Mouse (Mus musculus): ENCODE results near the gene Fam124b. TPM values are rescaled to one million over a fixed set of nuclear protein-coding genes. Genes with fewer than 3 reads are reported as not detected.

Fam124b gene
- polyA plus RNA-seq, 1 experiment from 2014 or later: 1.0 TPM

GRCm38 (mm10) chr1:80239481-80239880 lies 21.2 kb upstream of the Fam124b start:
- WGBS: 76% methylated on average over 11 of the region's 11 CpGs
- Histone ChIP-seq H3K36me3 (ENCODE audit: control insufficient read depth, insufficient read depth, low read length) (no peaks in the 10 kb centered on the region), H3K9ac (ENCODE audit: low read depth, low read length) (no peak overlapping the region), H3K27me3 (ENCODE audit: control insufficient read depth, insufficient read depth, low read length) (no peaks in the 10 kb centered on the region), H3K27ac (ENCODE audit: low read depth, low read length) (no peak overlapping the region), H3K4me2 (replicated peaks; ENCODE audit: low read depth, low read length) (no peak overlapping the region), H3K4me1 (ENCODE audit: control insufficient read depth, insufficient read depth, low read length) (peaks cover 5% of the 10 kb centered on the region; the same call in 1 of the 2 replicates), H3K4me3 (ENCODE audit: low read length) (no peak overlapping the region), H3K9me3 (ENCODE audit: control insufficient read depth, low read length) (no peaks in the 10 kb centered on the region)
- no peak; the same call in 1 of the 2 replicates for ATAC-seq (ENCODE audit: low FRiP score, low TSS enrichment)

DNA sequence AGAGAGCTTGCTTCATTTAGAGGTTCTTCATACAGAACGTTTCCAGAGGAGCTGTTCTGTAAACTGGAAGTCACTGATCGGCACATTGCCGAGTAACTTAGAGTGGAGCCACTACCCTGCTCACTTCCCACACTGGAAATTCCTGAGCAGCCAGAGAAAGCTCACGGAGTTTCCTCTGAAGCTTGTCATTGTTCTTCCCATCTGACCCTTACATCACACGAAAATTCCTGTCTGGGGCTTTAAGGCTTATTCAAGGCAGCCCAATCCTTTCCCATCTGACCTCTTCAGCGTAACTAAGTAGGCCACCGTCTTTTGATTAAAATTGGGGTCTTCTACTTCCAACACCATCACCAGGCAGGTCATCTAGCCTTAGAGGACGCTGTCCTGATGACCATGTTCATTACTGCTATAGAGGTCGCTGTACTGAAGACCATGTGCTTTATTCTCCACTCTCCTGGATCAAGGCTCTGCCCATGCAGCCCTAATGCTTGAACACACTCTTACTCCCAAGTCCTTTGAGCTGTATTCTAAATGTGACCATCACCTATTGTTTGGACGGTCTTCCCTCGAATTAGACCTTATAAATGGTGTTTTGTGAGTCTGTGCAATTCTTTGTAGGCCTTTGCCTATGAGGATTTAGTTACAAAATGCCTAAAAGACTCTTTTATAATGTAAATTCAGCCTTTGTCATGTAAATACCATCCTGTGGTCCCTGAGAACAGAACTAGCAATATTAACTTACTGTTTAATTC lies 18.9 kb upstream of the Fam124b start:
- Histone ChIP-seq H3K4me1 (ENCODE audit: control insufficient read depth, insufficient read depth, low read length) (peaks cover 5% of the 10 kb centered on the region; the same call in 1 of the 2 replicates), H3K9ac (ENCODE audit: low read depth, low read length) (no peak overlapping the region), H3K27ac (ENCODE audit: low read depth, low read length) (no peak overlapping the region), H3K4me2 (replicated peaks; ENCODE audit: low read depth, low read length) (no peak overlapping the region), H3K27me3 (ENCODE audit: control insufficient read depth, insufficient read depth, low read length) (no peaks in the 10 kb centered on the region), H3K9me3 (ENCODE audit: control insufficient read depth, low read length) (no peaks in the 10 kb centered on the region), H3K4me3 (ENCODE audit: low read length) (no peak overlapping the region), H3K36me3 (ENCODE audit: control insufficient read depth, insufficient read depth, low read length) (no peaks in the 10 kb centered on the region)
- WGBS: 74% methylated on average over 11 of the region's 11 CpGs
- ATAC-seq (ENCODE audit: low FRiP score, low TSS enrichment): no peak

DNA sequence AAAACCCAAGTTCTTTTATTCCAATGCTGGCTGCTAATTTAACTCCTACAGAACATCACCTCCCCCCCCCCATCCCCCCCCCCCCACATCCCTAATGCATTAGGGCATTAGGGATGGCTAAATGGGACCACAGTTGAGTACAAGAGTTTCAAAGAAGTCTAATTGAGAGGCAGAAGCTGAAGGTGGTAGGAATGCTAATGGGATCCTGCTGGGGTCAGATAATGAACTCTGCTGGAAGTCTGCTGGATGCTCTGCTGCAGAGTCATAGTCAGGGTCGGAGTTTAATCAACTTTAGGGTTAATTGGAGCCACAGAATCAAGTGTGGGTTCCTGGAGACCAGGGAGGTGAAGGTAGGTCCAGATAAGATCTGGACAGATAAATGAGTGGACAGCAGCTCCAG lies 17.9 kb upstream of the Fam124b start:
- H3K4me3 ChIP-seq (ENCODE audit: low read length): no peak overlapping the region
- no peaks in the 10 kb centered on the region for H3K9me3 ChIP-seq (ENCODE audit: control insufficient read depth, low read length)
- no peaks in the 10 kb centered on the region for H3K36me3 ChIP-seq (ENCODE audit: control insufficient read depth, insufficient read depth, low read length)
- peaks cover 5% of the 10 kb centered on the region; the same call in 1 of the 2 replicates for H3K4me1 ChIP-seq (ENCODE audit: control insufficient read depth, insufficient read depth, low read length)
- no peaks in the 10 kb centered on the region for H3K27me3 ChIP-seq (ENCODE audit: control insufficient read depth, insufficient read depth, low read length)
- ATAC-seq (ENCODE audit: low FRiP score, low TSS enrichment): no peak
- H3K9ac ChIP-seq (ENCODE audit: low read depth, low read length): no peak overlapping the region
- no peak overlapping the region for H3K27ac ChIP-seq (ENCODE audit: low read depth, low read length)
- no peak overlapping the region for H3K4me2 ChIP-seq (replicated peaks; ENCODE audit: low read depth, low read length)
- 28% methylated on average over 1 of the region's 1 CpGs for WGBS

- no peak for ATAC-seq (ENCODE audit: low FRiP score, low TSS enrichment)
- Histone ChIP-seq H3K9ac (ENCODE audit: low read depth, low read length) (no peak overlapping the region), H3K4me2 (replicated peaks; ENCODE audit: low read depth, low read length) (no peak overlapping the region), H3K9me3 (ENCODE audit: control insufficient read depth, low read length) (no peaks in the 10 kb centered on the region), H3K4me3 (ENCODE audit: low read length) (no peak overlapping the region), H3K36me3 (ENCODE audit: control insufficient read depth, insufficient read depth, low read length) (no peaks in the 10 kb centered on the region), H3K4me1 (ENCODE audit: control insufficient read depth, insufficient read depth, low read length) (no peaks in the 10 kb centered on the region), H3K27me3 (ENCODE audit: control insufficient read depth, insufficient read depth, low read length) (no peaks in the 10 kb centered on the region), H3K27ac (ENCODE audit: low read depth, low read length) (no peak overlapping the region)
- 74% methylated on average over 1 of the region's 1 CpGs for WGBS
Observed at GRCm38 (mm10) chr1:80230612-80231011, 12.3 kb upstream of the Fam124b start.

DNA sequence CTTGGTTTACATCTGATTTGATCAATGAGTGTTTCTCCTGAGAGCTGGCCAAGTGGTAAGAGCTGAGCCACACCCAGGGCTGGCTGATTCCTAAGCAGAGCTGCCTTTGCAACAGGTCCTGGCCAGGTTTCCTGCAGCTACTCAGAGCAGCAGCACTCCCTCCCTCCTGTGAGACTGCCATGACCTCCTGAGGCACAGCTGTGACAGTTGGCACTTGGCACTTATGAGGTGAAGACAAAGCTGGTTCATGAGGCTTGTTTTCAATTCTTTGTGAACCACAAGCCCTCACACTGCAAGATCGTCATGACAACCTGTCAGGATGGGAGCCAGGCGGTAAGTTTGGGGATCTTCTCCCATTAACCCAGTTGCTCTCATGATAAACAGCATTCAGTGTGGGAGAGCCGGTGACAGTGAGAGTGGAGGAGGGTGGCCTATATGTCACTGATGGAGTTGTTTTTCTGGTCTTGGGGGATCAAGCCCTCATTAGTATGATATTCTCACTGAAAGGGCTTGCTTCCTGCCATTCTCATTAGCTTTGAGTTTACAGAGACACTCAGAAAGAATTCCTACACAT lies 6.7 kb upstream of the Fam124b start:
- H3K4me1 ChIP-seq (ENCODE audit: control insufficient read depth, insufficient read depth, low read length): no peaks in the 10 kb centered on the region
- H3K27ac ChIP-seq (ENCODE audit: low read depth, low read length): no peak overlapping the region
- no peaks in the 10 kb centered on the region for H3K9me3 ChIP-seq (ENCODE audit: control insufficient read depth, low read length)
- WGBS: 20% methylated on average over 3 of the region's 3 CpGs
- H3K4me2 ChIP-seq (replicated peaks; ENCODE audit: low read depth, low read length): no peak overlapping the region
- no peak overlapping the region for H3K4me3 ChIP-seq (ENCODE audit: low read length)
- H3K9ac ChIP-seq (ENCODE audit: low read depth, low read length): no peak overlapping the region
- H3K27me3 ChIP-seq (ENCODE audit: control insufficient read depth, insufficient read depth, low read length): no peaks in the 10 kb centered on the region
- peak; percentile 49; the same call in 1 of the 2 replicates for ATAC-seq (ENCODE audit: low FRiP score, low TSS enrichment)
- H3K36me3 ChIP-seq (ENCODE audit: control insufficient read depth, insufficient read depth, low read length): no peaks in the 10 kb centered on the region

DNA sequence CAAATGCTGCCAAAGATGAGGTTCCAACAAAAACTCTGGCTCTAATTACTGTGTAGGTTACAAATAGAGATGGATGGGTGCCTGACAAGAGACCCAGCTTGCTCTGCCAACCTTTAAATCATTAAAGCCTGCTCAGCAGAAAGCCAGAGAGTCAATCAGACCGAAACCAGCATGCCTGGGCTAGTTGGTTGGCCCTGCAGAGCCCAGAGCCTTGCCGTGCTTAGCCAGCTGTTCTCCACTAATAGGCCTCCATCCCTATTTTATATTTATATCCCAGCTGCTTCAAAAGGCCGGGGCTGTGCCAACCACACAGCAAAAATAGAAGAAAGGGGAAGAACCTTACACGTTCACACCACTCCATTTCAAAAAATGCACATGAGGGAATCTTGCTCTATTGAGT lies 2.9 kb upstream of the Fam124b start:
- no peak for ATAC-seq (ENCODE audit: low FRiP score, low TSS enrichment)
- 0 out of 2 replicates have a peak, but pooled peaks cover 2% of the 10 kb centered on the region for H3K9me3 ChIP-seq (ENCODE audit: control insufficient read depth, low read length)
- H3K9ac ChIP-seq (ENCODE audit: low read depth, low read length): no peak overlapping the region
- H3K27me3 ChIP-seq (ENCODE audit: control insufficient read depth, insufficient read depth, low read length): no peaks in the 10 kb centered on the region
- no peaks in the 10 kb centered on the region for H3K4me1 ChIP-seq (ENCODE audit: control insufficient read depth, insufficient read depth, low read length)
- H3K4me2 ChIP-seq (replicated peaks; ENCODE audit: low read depth, low read length): no peak overlapping the region
- no peak overlapping the region for H3K4me3 ChIP-seq (ENCODE audit: low read length)
- H3K36me3 ChIP-seq (ENCODE audit: control insufficient read depth, insufficient read depth, low read length): no peaks in the 10 kb centered on the region
- WGBS: 53% methylated on average over 4 of the region's 4 CpGs
- no peak overlapping the region for H3K27ac ChIP-seq (ENCODE audit: low read depth, low read length)

DNA sequence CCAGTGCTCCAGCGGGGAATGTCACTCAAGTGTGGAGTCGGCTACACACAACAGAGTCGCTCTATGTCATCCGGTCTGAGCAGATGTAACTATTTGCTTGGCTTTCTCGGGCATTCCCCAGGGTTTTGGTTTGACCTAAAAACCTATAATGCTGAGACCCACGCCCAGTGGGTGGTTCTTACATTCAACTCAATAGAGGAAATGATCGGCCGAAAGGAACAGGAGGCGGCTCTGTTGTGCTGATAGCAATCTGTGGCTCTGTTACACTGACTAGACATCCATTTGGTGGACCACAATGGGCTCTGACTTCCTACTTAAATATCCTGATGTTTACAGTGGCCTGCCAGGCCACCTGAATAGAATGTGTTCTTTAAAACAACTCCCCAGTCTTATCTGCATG lies 4.4 kb downstream of the Fam124b start:
- Histone ChIP-seq H3K27ac (ENCODE audit: low read depth, low read length) (no peak overlapping the region), H3K4me1 (ENCODE audit: control insufficient read depth, insufficient read depth, low read length) (no peaks in the 10 kb centered on the region), H3K9ac (ENCODE audit: low read depth, low read length) (no peak overlapping the region), H3K4me3 (ENCODE audit: low read length) (no peak overlapping the region), H3K4me2 (replicated peaks; ENCODE audit: low read depth, low read length) (no peak overlapping the region), H3K27me3 (ENCODE audit: control insufficient read depth, insufficient read depth, low read length) (no peaks in the 10 kb centered on the region), H3K9me3 (ENCODE audit: control insufficient read depth, low read length) (no peaks in the 10 kb centered on the region), H3K36me3 (ENCODE audit: control insufficient read depth, insufficient read depth, low read length) (no peaks in the 10 kb centered on the region)
- 71% methylated on average over 9 of the region's 9 CpGs for WGBS
- no peak for ATAC-seq (ENCODE audit: low FRiP score, low TSS enrichment)

GRCm38 (mm10) chr1:80213146-80213545 lies 5.1 kb downstream of the Fam124b start:
- Histone ChIP-seq H3K4me1 (ENCODE audit: control insufficient read depth, insufficient read depth, low read length) (no peaks in the 10 kb centered on the region), H3K4me3 (ENCODE audit: low read length) (peak overlapping the region; percentile 6; the same call in 1 of the 2 replicates), H3K9me3 (ENCODE audit: control insufficient read depth, low read length) (no peaks in the 10 kb centered on the region), H3K27me3 (ENCODE audit: control insufficient read depth, insufficient read depth, low read length) (no peaks in the 10 kb centered on the region), H3K36me3 (ENCODE audit: control insufficient read depth, insufficient read depth, low read length) (no peaks in the 10 kb centered on the region), H3K27ac (ENCODE audit: low read depth, low read length) (no peak overlapping the region; the same call in 1 of the 2 replicates), H3K4me2 (replicated peaks; ENCODE audit: low read depth, low read length) (no peak overlapping the region), H3K9ac (ENCODE audit: low read depth, low read length) (no peak overlapping the region)
- ATAC-seq (ENCODE audit: low FRiP score, low TSS enrichment): no peak
- 80% methylated on average over 10 of the region's 10 CpGs for WGBS

DNA sequence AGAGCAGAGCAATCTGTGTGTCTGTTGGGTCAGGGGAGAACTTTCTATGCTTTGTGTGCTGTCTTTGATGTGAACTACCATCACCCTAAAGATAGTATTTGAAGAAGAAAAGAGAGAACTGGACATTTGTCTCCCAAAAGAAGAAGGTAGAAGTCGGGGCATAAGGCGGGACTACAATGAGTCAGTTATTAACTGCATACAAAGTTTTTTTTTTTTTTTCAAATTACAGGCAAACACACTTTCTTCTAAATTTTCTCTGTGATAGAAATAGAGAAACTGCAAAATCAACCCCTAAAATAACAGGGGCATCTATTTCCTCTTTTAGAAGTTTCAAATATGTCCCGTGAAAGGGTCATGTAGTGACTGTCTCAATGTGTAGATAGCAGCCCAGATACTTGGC lies 16.0 kb downstream of the Fam124b start:
- Histone ChIP-seq H3K27ac (ENCODE audit: low read depth, low read length) (no peak overlapping the region), H3K4me3 (ENCODE audit: low read length) (no peak overlapping the region), H3K27me3 (ENCODE audit: control insufficient read depth, insufficient read depth, low read length) (no peaks in the 10 kb centered on the region), H3K4me2 (replicated peaks; ENCODE audit: low read depth, low read length) (no peak overlapping the region), H3K36me3 (ENCODE audit: control insufficient read depth, insufficient read depth, low read length) (no peaks in the 10 kb centered on the region), H3K9ac (ENCODE audit: low read depth, low read length) (no peak overlapping the region), H3K4me1 (ENCODE audit: control insufficient read depth, insufficient read depth, low read length) (no peaks in the 10 kb centered on the region), H3K9me3 (ENCODE audit: control insufficient read depth, low read length) (no peaks in the 10 kb centered on the region)
- WGBS: 90% methylated on average over 3 of the region's 3 CpGs
- ATAC-seq (ENCODE audit: low FRiP score, low TSS enrichment): no peak
